Mouse (Mus musculus) ES-E14 (cell line): ENCODE measurements around the gene Llcfc1.

Experiments
- HCFC1 ChIP-seq: IDR thresholded peaks from 2 replicates; pipeline ENCODE4 v1.6.1; 2012; ENCODE audit warnings: low read length, inconsistent platforms, borderline replicate concordance; ENCODE audit not compliant: insufficient read depth
- MAFK ChIP-seq: IDR thresholded peaks from 2 replicates; pipeline ENCODE4 v1.6.1; 2014; ENCODE audit warnings: mild to moderate bottlenecking, low read depth, low read length, inconsistent platforms; ENCODE audit not compliant: insufficient read depth
- ZC3H11A ChIP-seq: IDR thresholded peaks from 2 replicates; pipeline ENCODE4 v1.6.1; 2012; ENCODE audit warnings: low read depth, mild to moderate bottlenecking, inconsistent platforms, low read length, borderline replicate concordance

GRCm38 (mm10) chr6:41662320-41662719, 21.9 kb upstream of the Llcfc1 start:
- no peak for TF ChIP-seq ZC3H11A
- TF ChIP-seq HCFC1, result no peak
- no peak for TF ChIP-seq MAFK
